Mouse (Mus musculus) midbrain, embryonic 11.5 days (tissue): ENCODE measurements around the gene Fcrlb. TPM values are rescaled to one million over a fixed set of nuclear protein-coding genes. Genes with fewer than 3 reads are reported as not detected.

Source experiments
- ATAC-seq: fragments of 200-750 bp; cut with Nextera tagmentation; 2 replicates; pipeline ENCODE4 v1.8.0; 2017; ENCODE audit warnings: moderate TSS enrichment, moderate library complexity; ENCODE audit not compliant: low FRiP score
- DNase-seq: peaks from one replicate; pipeline ENCODE4 v3.0.0; 2015; ENCODE audit warnings: low spot score; ENCODE audit errors: missing footprints
- H3K27ac ChIP-seq: fragments of 300-500 bp; sonication (generic); 2 replicates; pipeline ENCODE4 v1.5.1; 2014; ENCODE audit warnings: low read depth, low read length
- H3K27me3 ChIP-seq: fragments of 300-500 bp; sonication (generic); 2 replicates; pipeline ENCODE4 v1.6.1; 2014; ENCODE audit warnings: mild to moderate bottlenecking, low read length, moderate library complexity, mixed read lengths; ENCODE audit not compliant: control insufficient read depth, insufficient read depth
- H3K36me3 ChIP-seq: fragments of 300-500 bp; sonication (generic); 2 replicates; pipeline ENCODE4 v1.6.1; 2014; ENCODE audit warnings: mild to moderate bottlenecking, low read length, moderate library complexity, mixed read lengths; ENCODE audit not compliant: control insufficient read depth, insufficient read depth
- H3K4me1 ChIP-seq: fragments of 300-500 bp; sonication (generic); 2 replicates; pipeline ENCODE4 v1.6.1; 2014; ENCODE audit warnings: low read length; ENCODE audit not compliant: control insufficient read depth, insufficient read depth
- H3K4me2 ChIP-seq: fragments of 300-500 bp; sonication (generic); 2 replicates; pipeline ENCODE4 v1.6.1; 2014; ENCODE audit warnings: mild to moderate bottlenecking, moderate library complexity
- H3K4me3 ChIP-seq: fragments of 300-500 bp; sonication (generic); 2 replicates; pipeline ENCODE4 v1.5.1; 2014; ENCODE audit warnings: low read depth, low read length
- H3K9ac ChIP-seq: fragments of 300-500 bp; sonication (generic); 2 replicates; pipeline ENCODE4 v1.6.1; 2014; ENCODE audit warnings: low read length
- H3K9me3 ChIP-seq: fragments of 300-500 bp; sonication (generic); 2 replicates; pipeline ENCODE4 v1.6.1; 2016; ENCODE audit warnings: low read length; ENCODE audit not compliant: control insufficient read depth
- WGBS: fragments of 180-500 bp; shearing (Covaris S2); extraction: QIAGEN DNeasy Blood & Tissue Kit; methylation state at CpG from one replicate; pipeline ENCODE4 v1.1.7; 2014; 5-methylcytosine and 5-hydroxymethylcytosine counted together
- polyA plus RNA-seq: library from polyadenylated mRNA; unstranded; fragments of >200 nt; fragmentation: Nextera tagmentation; extraction: Ambion mirVana; gene quantifications from 2 replicates; pipeline ENCODE4 v1.2.1, GENCODE M21; 2014

Fcrlb gene
- polyA plus RNA-seq, 1 experiment from 2014 or later, result not detected

- Histone ChIP-seq H3K27me3 (no peaks in the 10 kb centered on the region), H3K4me1 (no peaks in the 10 kb centered on the region), H3K4me2 (no peak overlapping the region), H3K9me3 (no peaks in the 10 kb centered on the region), H3K27ac (no peak overlapping the region), H3K4me3 (no peak overlapping the region), H3K9ac (no peak overlapping the region), H3K36me3 (no peaks in the 10 kb centered on the region)
- whole genome bisulfite sequencing, result 86% methylated on average over 6 of the region's 6 CpGs
- ATAC-seq (no peak), DNase-seq (no peak)
Observed at GRCm38 (mm10) chr1:170924485-170924884, 11.7 kb upstream of the Fcrlb start.

GRCm38 (mm10) chr1:170919308-170919707 lies 6.6 kb upstream of the Fcrlb start:
- H3K4me1 ChIP-seq, result no peaks in the 10 kb centered on the region
- H3K9me3 ChIP-seq, result no peaks in the 10 kb centered on the region
- no peak overlapping the region for H3K9ac ChIP-seq
- ATAC-seq (no peak), DNase-seq (peak; percentile 70)
- WGBS, result 91% methylated on average over 8 of the region's 8 CpGs
- H3K27ac ChIP-seq, result no peak overlapping the region
- H3K4me3 ChIP-seq, result no peak overlapping the region
- no peaks in the 10 kb centered on the region for H3K36me3 ChIP-seq
- H3K4me2 ChIP-seq, result no peak overlapping the region
- no peaks in the 10 kb centered on the region for H3K27me3 ChIP-seq

- Histone ChIP-seq H3K9ac (no peak overlapping the region), H3K4me2 (no peak overlapping the region), H3K36me3 (no peaks in the 10 kb centered on the region), H3K27me3 (no peaks in the 10 kb centered on the region), H3K9me3 (no peaks in the 10 kb centered on the region), H3K4me1 (no peaks in the 10 kb centered on the region), H3K4me3 (no peak overlapping the region), H3K27ac (no peak overlapping the region)
- DNase-seq (no peak), ATAC-seq (no peak)
- 81% methylated on average over 5 of the region's 5 CpGs for WGBS
Observed at GRCm38 (mm10) chr1:170915657-170916056, 2.9 kb upstream of the Fcrlb start.

GRCm38 (mm10) chr1:170911907-170912660 lies 657 bp downstream of the Fcrlb start:
- no peak overlapping the region for H3K9ac ChIP-seq
- H3K27ac ChIP-seq, result no peak overlapping the region
- H3K36me3 ChIP-seq, result no peaks in the 10 kb centered on the region
- WGBS, result 84% methylated on average over 11 of the region's 11 CpGs
- ATAC-seq, result no peak
- no peaks in the 10 kb centered on the region for H3K9me3 ChIP-seq
- no peak overlapping the region for H3K4me3 ChIP-seq
- H3K27me3 ChIP-seq, result peaks cover 23% of the 10 kb centered on the region
- DNase-seq, result peak; percentile 51
- no peak overlapping the region for H3K4me2 ChIP-seq
- peaks cover 7% of the 10 kb centered on the region; the same call in 1 of the 2 replicates for H3K4me1 ChIP-seq

- no peaks in the 10 kb centered on the region for H3K9me3 ChIP-seq
- DNase-seq, result peak; percentile 92
- peak overlapping the region; percentile 46 for H3K4me3 ChIP-seq
- ATAC-seq, result peak; percentile 76
- H3K4me1 ChIP-seq, result peaks cover 7% of the 10 kb centered on the region; the same call in 1 of the 2 replicates
- H3K36me3 ChIP-seq, result no peaks in the 10 kb centered on the region
- H3K4me2 ChIP-seq, result peak overlapping the region; percentile 82
- WGBS, result 4% methylated on average over 21 of the region's 21 CpGs
- H3K27ac ChIP-seq, result no peak overlapping the region
- peak overlapping the region; percentile 43 for H3K9ac ChIP-seq
- peaks cover 34% of the 10 kb centered on the region for H3K27me3 ChIP-seq
Observed at GRCm38 (mm10) chr1:170908341-170908740, 4.4 kb downstream of the Fcrlb start.

- ATAC-seq (peak; percentile 81), DNase-seq (peak; percentile 91)
- H3K27ac ChIP-seq, result no peak overlapping the region
- under 1% methylated on average over 66 of the region's 71 CpGs for WGBS
- peak overlapping the region; percentile 43 for H3K9ac ChIP-seq
- H3K4me1 ChIP-seq, result peaks cover 7% of the 10 kb centered on the region; the same call in 1 of the 2 replicates
- peak overlapping the region; percentile 82 for H3K4me2 ChIP-seq
- H3K4me3 ChIP-seq, result peak overlapping the region; percentile 46
- H3K36me3 ChIP-seq, result no peaks in the 10 kb centered on the region
- peaks cover 34% of the 10 kb centered on the region for H3K27me3 ChIP-seq
- H3K9me3 ChIP-seq, result no peaks in the 10 kb centered on the region
Observed at GRCm38 (mm10) chr1:170907456-170908191, 5.1 kb downstream of the Fcrlb start.

- H3K4me3 ChIP-seq, result peak overlapping the region; percentile 46
- no peaks in the 10 kb centered on the region for H3K36me3 ChIP-seq
- peaks cover 7% of the 10 kb centered on the region; the same call in 1 of the 2 replicates for H3K4me1 ChIP-seq
- H3K27me3 ChIP-seq, result peaks cover 34% of the 10 kb centered on the region
- peak overlapping the region; percentile 43 for H3K9ac ChIP-seq
- no peak; the same call in 1 of the 2 replicates for ATAC-seq
- H3K27ac ChIP-seq, result no peak overlapping the region
- peak; percentile 93 for DNase-seq
- no peaks in the 10 kb centered on the region for H3K9me3 ChIP-seq
- WGBS, result 21% methylated on average over 11 of the region's 11 CpGs
- peak overlapping the region; percentile 82 for H3K4me2 ChIP-seq
Observed at GRCm38 (mm10) chr1:170907111-170907455, 5.7 kb downstream of the Fcrlb start.

- no peak for DNase-seq
- no peaks in the 10 kb centered on the region for H3K9me3 ChIP-seq
- no peak overlapping the region for H3K4me2 ChIP-seq
- H3K27me3 ChIP-seq, result peaks cover 25% of the 10 kb centered on the region
- H3K4me3 ChIP-seq, result no peak overlapping the region
- peaks cover 6% of the 10 kb centered on the region; the same call in 1 of the 2 replicates for H3K4me1 ChIP-seq
- H3K9ac ChIP-seq, result no peak overlapping the region
- no peaks in the 10 kb centered on the region for H3K36me3 ChIP-seq
- WGBS, result 84% methylated on average over 5 of the region's 5 CpGs
- no peak for ATAC-seq
- H3K27ac ChIP-seq, result no peak overlapping the region
Observed at GRCm38 (mm10) chr1:170903485-170903884, 9.3 kb downstream of the Fcrlb start.
